Mouse (Mus musculus) thymus, adult 2 months (tissue): ENCODE measurements around the gene Ppm1l.

ENCODE experiments used
- CTCF ChIP-seq: fragments of 200-500 bp; IDR thresholded peaks from 2 replicates; pipeline ENCODE4 v1.5.1; 2012; ENCODE audit warnings: mild to moderate bottlenecking, control low read depth, low read length, moderate library complexity, borderline replicate concordance; ENCODE audit not compliant: control insufficient read depth, poor library complexity, insufficient read depth; ENCODE audit errors: extremely low read depth
- POLR2A ChIP-seq: fragments of 200-500 bp; IDR thresholded peaks from 2 replicates; pipeline ENCODE4 v1.6.1; 2012; ENCODE audit warnings: mild to moderate bottlenecking, low read length, control low read depth, moderate library complexity; ENCODE audit not compliant: control insufficient read depth, poor library complexity, insufficient read depth; ENCODE audit errors: extremely low read depth

- TF ChIP-seq CTCF (no peak), POLR2A (no peak)
These were observed 174.5 kb downstream of the Ppm1l start for GRCm38 (mm10) chr3:69490981-69491681.
